Mouse (Mus musculus): ENCODE results near the gene Gadl1.

DNA sequence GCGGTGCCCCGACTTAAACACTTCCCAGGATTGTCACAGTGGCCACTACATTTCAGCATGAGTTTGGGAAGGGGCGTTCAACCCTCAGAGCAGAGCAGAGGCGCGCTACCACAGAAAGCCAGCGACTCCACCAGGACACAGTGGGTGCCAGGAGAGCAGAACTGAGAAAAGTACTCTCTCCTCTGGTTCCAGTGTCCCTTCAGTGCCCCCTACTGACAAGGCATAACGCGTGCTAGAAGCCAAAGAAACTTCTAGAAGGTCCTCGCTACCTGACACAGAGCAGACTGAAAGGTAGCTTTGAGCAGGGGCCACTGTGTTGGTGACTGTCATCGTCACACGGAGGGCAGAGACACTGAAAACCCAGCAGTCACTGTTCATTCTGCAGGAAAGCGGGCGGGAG is 39.1 kb upstream of the Gadl1 start:
- TF ChIP-seq EP300 (IDR thresholded peaks at IDR 0.05; ENCODE audit: insufficient read depth, low read depth, low read length) (no peak), POLR2A (IDR thresholded peaks at IDR 0.05; ENCODE audit: insufficient read depth, low read length) (no peak), CTCF (IDR thresholded peaks at IDR 0.05; ENCODE audit: low read depth, low read length) (peak; percentile 29)
